Mouse (Mus musculus): ENCODE measurements around the gene Zfp36. TPM values are rescaled to one million over a fixed set of nuclear protein-coding genes. Genes with fewer than 3 reads are reported as not detected.

Zfp36 gene
- total and polyA plus RNA-seq, 3 experiments, result 0.50 to 2.8 TPM; not detected in 1

GRCm38 (mm10) chr7:28383606-28384005 is 3.6 kb upstream of the Zfp36 start:
- H3K9ac ChIP-seq (ENCODE audit: control insufficient read depth, low read depth, low read length, poor library complexity, severe bottlenecking), result no peak overlapping the region
- 0 out of 2 replicates have a peak, but pooled peaks have one; percentile 9 for TF ChIP-seq ZMIZ1 (IDR thresholded peaks at IDR 0.05; ENCODE audit: low read depth, low read length)
- no peak for TF ChIP-seq HCFC1 (IDR thresholded peaks at IDR 0.05; ENCODE audit: low read depth, low read length)
- peaks cover 0 to 16% of the 10 kb centered on the region in 2 experiments; a peak in 2 of 4 replicates for H3K36me3 ChIP-seq (ENCODE audit: control insufficient read depth in 1 of 2, insufficient read depth in 2 of 2, low read length in 2 of 2)
- H3K79me2 ChIP-seq (ENCODE audit: control insufficient read depth, insufficient read depth, low read length, poor library complexity), result peaks cover 2% of the 10 kb centered on the region; the same call in 1 of the 2 replicates
- DNase-seq (ENCODE audit: low read depth, low spot score), result no peak
- H3K9me3 ChIP-seq (replicated peaks; ENCODE audit: insufficient read depth, low read length), result no peaks in the 10 kb centered on the region
- H3K4me1 ChIP-seq (ENCODE audit: control insufficient read depth in 1 of 2, insufficient read depth in 2 of 2, low read length in 2 of 2), result peaks cover 6 to 23% of the 10 kb centered on the region in 2 experiments
- peak overlapping the region; percentile 95 for H3K27ac ChIP-seq (ENCODE audit: control insufficient read depth, low read depth, low read length)
- H3K27me3 ChIP-seq (ENCODE audit: control insufficient read depth in 1 of 2, insufficient read depth in 2 of 2, low read length in 2 of 2), result no peaks in the 10 kb centered on the region
- H3K4me3 ChIP-seq (ENCODE audit: control insufficient read depth in 1 of 2, insufficient read depth in 1 of 2, low read depth in 2 of 2, low read length in 2 of 2), result no peak overlapping the region

GRCm38 (mm10) chr7:28382981-28383396 is 2.9 kb upstream of the Zfp36 start:
- Histone ChIP-seq H3K36me3 (ENCODE audit: control insufficient read depth in 1 of 2, insufficient read depth in 2 of 2, low read length in 2 of 2) (peaks cover 0 to 16% of the 10 kb centered on the region in 2 experiments; a peak in 2 of 4 replicates), H3K9me3 (replicated peaks; ENCODE audit: insufficient read depth, low read length) (no peaks in the 10 kb centered on the region), H3K9ac (ENCODE audit: control insufficient read depth, low read depth, low read length, poor library complexity, severe bottlenecking) (peak overlapping the region; percentile 74), H3K27me3 (ENCODE audit: control insufficient read depth in 1 of 2, insufficient read depth in 2 of 2, low read length in 2 of 2) (no peaks in the 10 kb centered on the region), H3K27ac (ENCODE audit: control insufficient read depth, low read depth, low read length) (peak overlapping the region; percentile 95), H3K79me2 (ENCODE audit: control insufficient read depth, insufficient read depth, low read length, poor library complexity) (peaks cover 3% of the 10 kb centered on the region), H3K4me1 (ENCODE audit: control insufficient read depth in 1 of 2, insufficient read depth in 2 of 2, low read length in 2 of 2) (peaks cover 6 to 27% of the 10 kb centered on the region in 2 experiments), H3K4me3 (ENCODE audit: control insufficient read depth in 1 of 2, insufficient read depth in 1 of 2, low read depth in 2 of 2, low read length in 2 of 2) (peak overlapping the region; percentile 57 to 85; a peak in 2 of 4 replicates)
- peak; percentile 82 for DNase-seq (ENCODE audit: low read depth, low spot score)
- TF ChIP-seq ETS1 (IDR thresholded peaks at IDR 0.05; ENCODE audit: low read depth, low read length) (peak; percentile 90), USF2 (IDR thresholded peaks at IDR 0.05; ENCODE audit: borderline replicate concordance in 1 of 2, insufficient read depth in 1 of 2, low read depth in 1 of 2, low read length in 2 of 2) (peak in 1 of 2 experiments; percentile 53; a peak in 1 of 4 replicates), MAX (IDR thresholded peaks at IDR 0.05; ENCODE audit: low read length) (peak; percentile 90), ZKSCAN1 (IDR thresholded peaks at IDR 0.05; ENCODE audit: low read depth, low read length) (no peak), USF1 (IDR thresholded peaks at IDR 0.05; ENCODE audit: low read depth, low read length) (peak; percentile 89), MXI1 (IDR thresholded peaks at IDR 0.05; ENCODE audit: low read depth, low read length) (peak; percentile 67; the same call in 1 of the 2 replicates), MAFK (IDR thresholded peaks at IDR 0.05; ENCODE audit: borderline replicate concordance, low read depth, low read length) (peak; percentile 74; the same call in 1 of the 2 replicates), TAL1 (IDR thresholded peaks at IDR 0.05; ENCODE audit: low read length) (peak; percentile 65), GABPA (IDR thresholded peaks at IDR 0.05; ENCODE audit: low read depth, low read length) (no peak), ZMIZ1 (IDR thresholded peaks at IDR 0.05; ENCODE audit: low read depth, low read length) (peak; percentile 40; the same call in 1 of the 2 replicates), SIN3A (IDR thresholded peaks at IDR 0.05; ENCODE audit: low read length) (peak; percentile 54; the same call in 1 of the 2 replicates), CHD1 (IDR thresholded peaks at IDR 0.05; ENCODE audit: low read depth, low read length) (no peak), KAT2A (conservative IDR thresholded peaks at IDR 0.05; ENCODE audit: low read depth, low read length) (no peak), SMC3 (IDR thresholded peaks at IDR 0.05; ENCODE audit: low read depth, low read length) (peak; percentile 15; the same call in 1 of the 2 replicates), ELF1 (IDR thresholded peaks at IDR 0.05; ENCODE audit: low read depth, low read length) (no peak), ZC3H11A (IDR thresholded peaks at IDR 0.05; ENCODE audit: low read depth, low read length) (no peak), MEF2A (IDR thresholded peaks at IDR 0.05; ENCODE audit: extremely low read depth, insufficient replicate concordance, low read depth, low read length, poor library complexity, severe bottlenecking) (peak; percentile 29; the same call in 1 of the 2 replicates), POLR2AphosphoS2 (IDR thresholded peaks at IDR 0.05; ENCODE audit: low read length) (0 out of 2 replicates have a peak, but pooled peaks have one; percentile 13), JUND (IDR thresholded peaks at IDR 0.05; ENCODE audit: low read depth, low read length) (0 out of 2 replicates have a peak, but pooled peaks have one; percentile 20), TCF12 (IDR thresholded peaks at IDR 0.05; ENCODE audit: low read depth, low read length) (peak; percentile 68), BHLHE40 (IDR thresholded peaks at IDR 0.05; ENCODE audit: borderline replicate concordance, low read depth, low read length) (peak; percentile 86; the same call in 1 of the 2 replicates), UBTF (IDR thresholded peaks at IDR 0.05; ENCODE audit: borderline replicate concordance, insufficient read depth, low read depth, low read length) (no peak), GATA1 (IDR thresholded peaks at IDR 0.05; ENCODE audit: low read depth, low read length) (peak; percentile 90), NELFE (IDR thresholded peaks at IDR 0.05; ENCODE audit: low read depth, low read length) (no peak), EP300 (IDR thresholded peaks at IDR 0.05; ENCODE audit: low read depth in 1 of 2, low read length in 2 of 2) (peak; percentile 58 to 79), RCOR1 (IDR thresholded peaks at IDR 0.05; ENCODE audit: low read depth, low read length) (peak; percentile 76), POLR2A (IDR thresholded peaks at IDR 0.05; ENCODE audit: control insufficient read depth in 1 of 2, insufficient read depth in 1 of 2, low read depth in 1 of 2, low read length in 2 of 2, poor library complexity in 1 of 2) (no peak; a peak in 1 of 4 replicates)
